Mouse (Mus musculus) bone marrow, adult 2 months (tissue): ENCODE measurements around the gene Jaml.

Source experiments
- CTCF ChIP-seq: fragments of 200-500 bp; IDR thresholded peaks from 2 replicates; pipeline ENCODE4 v1.5.1; 2011; ENCODE audit warnings: low read length, control low read depth; ENCODE audit not compliant: control insufficient read depth, insufficient read depth
- POLR2A ChIP-seq: fragments of 200-500 bp; IDR thresholded peaks from 2 replicates; pipeline ENCODE4 v1.6.1; 2011; ENCODE audit warnings: low read depth, mild to moderate bottlenecking, control low read depth, low read length, borderline replicate concordance; ENCODE audit not compliant: control insufficient read depth

DNA sequence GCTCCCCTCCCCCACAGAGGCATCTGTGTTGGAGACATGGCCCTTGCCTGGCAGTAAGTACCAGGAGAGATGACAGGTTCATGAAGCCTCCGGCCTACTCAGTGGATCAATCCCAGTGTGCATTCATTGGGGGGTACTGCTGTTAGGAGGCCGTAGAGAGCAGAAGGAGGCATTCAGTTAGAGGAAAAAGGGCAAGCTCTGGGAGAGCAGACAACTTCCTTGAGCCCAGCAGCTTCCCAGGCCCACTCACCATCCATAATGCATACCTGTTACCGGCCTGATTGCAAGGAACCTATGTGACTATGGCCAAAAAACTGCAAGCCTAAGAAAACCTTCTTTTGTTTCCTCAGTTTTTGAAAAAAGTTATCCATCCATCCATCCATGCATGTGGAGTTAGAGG is 44.5 kb upstream of the Jaml start:
- TF ChIP-seq POLR2A, result no peak
- no peak for TF ChIP-seq CTCF
